Mouse (Mus musculus): ENCODE results near the gene Gm10491.

Gene Gm10491

GRCm38 (mm10) chrX:7878495-7878894, 29.1 kb downstream of the Gm10491 start:
- no peak for DNase-seq

GRCm38 (mm10) chrX:7878007-7878419, 29.6 kb downstream of the Gm10491 start, which contains the start of gene Pim2:
Pim2 (plus strand) TSS chrX:7878262.
- DNase-seq = peak; percentile 90

DNA sequence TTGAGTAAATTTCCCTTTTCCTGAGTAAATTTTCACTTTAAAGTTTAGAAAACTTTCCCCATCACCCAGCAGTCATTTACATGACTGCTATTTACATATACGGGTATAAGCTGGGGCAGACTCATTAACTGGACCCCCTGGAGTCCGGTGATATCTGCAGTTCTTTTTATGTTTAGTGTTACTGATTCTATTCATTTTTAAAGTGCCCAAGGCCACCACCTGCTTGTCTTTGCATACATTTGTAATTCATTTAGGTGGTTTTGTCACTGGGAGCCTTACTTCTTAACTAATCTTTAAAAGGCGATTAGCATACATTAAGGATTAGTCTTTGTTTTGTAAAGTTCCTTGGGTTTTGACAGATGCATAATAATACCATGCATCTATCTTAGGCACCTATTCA, 37.8 kb downstream of the Gm10491 start:
- DNase-seq = no peak

DNA sequence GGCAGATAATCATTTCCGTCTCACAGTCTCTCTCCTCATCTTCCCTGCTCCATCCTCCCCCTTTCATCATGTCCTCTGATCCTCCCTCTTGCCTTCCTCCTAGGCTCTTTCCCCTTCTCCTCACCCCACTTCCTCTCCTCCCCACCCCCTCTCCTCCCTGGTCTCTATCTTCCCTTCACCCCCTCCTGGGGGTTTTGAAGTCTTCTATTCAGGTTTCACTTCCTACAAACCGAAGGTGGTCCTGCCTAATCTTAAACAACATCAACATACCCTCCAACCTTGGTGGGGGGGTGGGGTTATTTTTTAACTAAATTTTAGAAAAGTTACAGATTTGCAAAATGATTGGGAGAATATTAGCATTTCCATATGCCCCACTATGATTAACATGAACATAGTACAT, 39.1 kb downstream of the Gm10491 start:
- no peak for DNase-seq

GRCm38 (mm10) chrX:7867141-7867540, 40.5 kb downstream of the Gm10491 start:
- DNase-seq = no peak

DNA sequence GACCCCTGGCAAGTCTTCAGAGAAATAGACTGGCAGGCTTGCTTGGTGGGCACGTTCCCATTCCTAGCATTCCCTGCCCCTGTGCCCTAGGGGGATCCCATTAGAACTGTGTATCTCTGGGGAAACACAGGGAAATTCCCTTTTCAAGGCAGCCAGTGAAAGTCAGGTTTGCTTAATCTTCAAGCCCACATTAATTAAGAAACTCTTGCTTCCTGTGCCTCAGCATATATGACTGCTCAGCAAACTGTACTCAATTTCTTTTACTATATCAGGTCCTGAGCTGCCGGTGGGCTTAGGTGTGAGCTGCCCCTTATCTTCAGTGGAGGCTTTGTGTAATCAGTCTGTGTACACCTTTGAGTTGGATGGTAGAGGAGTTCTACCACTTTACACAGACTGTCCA, 41.8 kb downstream of the Gm10491 start:
- no peak for DNase-seq

DNA sequence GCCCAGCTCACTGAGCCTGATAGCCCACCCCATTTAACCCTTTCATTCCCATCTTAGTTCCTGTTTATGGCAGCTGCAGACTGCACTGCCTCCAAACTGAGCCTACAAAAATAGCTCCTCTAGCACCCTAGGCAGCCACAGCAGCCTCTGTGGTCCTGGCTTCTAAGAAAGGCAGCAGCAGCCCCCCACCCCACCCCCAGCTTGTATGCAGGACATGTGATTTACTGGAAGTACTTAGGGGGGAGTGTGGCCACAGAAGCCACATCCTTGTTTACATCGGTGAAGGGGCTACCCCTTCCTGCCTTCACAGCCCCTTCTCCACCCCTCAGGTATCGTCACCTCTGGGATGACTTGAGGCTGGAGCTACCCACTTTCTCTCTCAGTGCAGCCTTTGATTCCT, 42.3 kb downstream of the Gm10491 start:
- no peak for DNase-seq

GRCm38 (mm10) chrX:7864551-7864950, 43.1 kb downstream of the Gm10491 start:
- DNase-seq = no peak

- no peak for DNase-seq
Measured at GRCm38 (mm10) chrX:7863181-7863580, 44.5 kb downstream of the Gm10491 start.

GRCm38 (mm10) chrX:7859191-7859753, 48.4 kb downstream of the Gm10491 start:
- no peak for DNase-seq
